Comparison of ENCODE assay signal across 18 mouse cellular contexts in genomic region chr16:44528955-44529354, GRCm38 (mm10). TPM values are rescaled to one million over a fixed set of nuclear protein-coding genes. Genes with fewer than 3 reads are reported as not detected.
DNase-seq lines count a peak whose midpoint lies in the region; ATAC-seq and TF ChIP-seq lines count a peak whose summit lies in the region.
"Had no signal": no experiment of that assay in that cellular context is flagged by ENCODE, and none has a peak within 500 bp of the region (broad histone marks: within the 10 kb centered on the region; RNA-seq: fewer than 3 reads in every experiment).

No protein-coding gene starts in this region.

- H3K9me3 ChIP-seq in neural tube, embryonic 13.5 days, result no peaks in the 10 kb centered on the region
- no peaks in the 10 kb centered on the region for H3K9me3 ChIP-seq in forebrain, embryonic 16.5 days (ENCODE audit: control insufficient read depth, low read length)
- H3K9me3 ChIP-seq in hindbrain, embryonic 16.5 days (ENCODE audit: control insufficient read depth, low read length), result no peaks in the 10 kb centered on the region
- no peaks in the 10 kb centered on the region for H3K9me3 ChIP-seq in stomach, postnatal 0 days (ENCODE audit: control insufficient read depth, low read length)
- H3K9me3 ChIP-seq: limb, embryonic 10.5 days had no signal

- no peak overlapping the region for H3K4me3 ChIP-seq in neural tube, embryonic 13.5 days
- H3K4me3 ChIP-seq in forebrain, embryonic 16.5 days (replicated peaks; ENCODE audit: low read length), result no peak overlapping the region
- no peak overlapping the region for H3K4me3 ChIP-seq in hindbrain, embryonic 16.5 days (ENCODE audit: low read length)
- no peak overlapping the region for H3K4me3 ChIP-seq in stomach, postnatal 0 days (ENCODE audit: low read depth, low read length)
- H3K4me3 ChIP-seq: heart, adult 2 months; layer of hippocampus, adult 2 months; limb, embryonic 10.5 days had no signal

- H3K27ac ChIP-seq in neural tube, embryonic 13.5 days (replicated peaks), result peak overlapping the region; percentile 91
- H3K27ac ChIP-seq in forebrain, embryonic 16.5 days (ENCODE audit: low read length), result peak overlapping the region; percentile 91
- H3K27ac ChIP-seq in hindbrain, embryonic 16.5 days (ENCODE audit: low read depth, low read length), result peak overlapping the region; percentile 79
- no peak overlapping the region for H3K27ac ChIP-seq in stomach, postnatal 0 days (replicated peaks)
- H3K27ac ChIP-seq: heart, adult 2 months; layer of hippocampus, adult 2 months; limb, embryonic 10.5 days; macrophage had no signal

- 83% methylated on average over 7 of the region's 7 CpGs for WGBS in neural tube, embryonic 13.5 days
- 87% methylated on average over 7 of the region's 7 CpGs for WGBS in forebrain, embryonic 16.5 days
- 83% methylated on average over 7 of the region's 7 CpGs for WGBS in hindbrain, embryonic 16.5 days
- 88% methylated on average over 7 of the region's 7 CpGs for WGBS in stomach, postnatal 0 days

- TF ChIP-seq EP300 in stomach, postnatal 0 days (optimal IDR thresholded peaks at IDR 0.05), result no peak

- H3K36me3 ChIP-seq in neural tube, embryonic 13.5 days, result no peaks in the 10 kb centered on the region
- H3K36me3 ChIP-seq in forebrain, embryonic 16.5 days (ENCODE audit: control insufficient read depth, insufficient read depth), result no peaks in the 10 kb centered on the region
- no peaks in the 10 kb centered on the region for H3K36me3 ChIP-seq in hindbrain, embryonic 16.5 days (ENCODE audit: control insufficient read depth, insufficient read depth, low read length)
- no peaks in the 10 kb centered on the region for H3K36me3 ChIP-seq in stomach, postnatal 0 days (ENCODE audit: control insufficient read depth, insufficient read depth, low read length)

- peaks cover 82% of the 10 kb centered on the region for H3K4me1 ChIP-seq in neural tube, embryonic 13.5 days (replicated peaks)
- peaks cover 79% of the 10 kb centered on the region for H3K4me1 ChIP-seq in forebrain, embryonic 16.5 days (replicated peaks; ENCODE audit: control insufficient read depth, insufficient read depth, low read length)
- H3K4me1 ChIP-seq in hindbrain, embryonic 16.5 days (ENCODE audit: control insufficient read depth, insufficient read depth, low read depth, low read length), result peaks cover 46% of the 10 kb centered on the region
- peaks cover 2% of the 10 kb centered on the region; the same call in 1 of the 2 replicates for H3K4me1 ChIP-seq in stomach, postnatal 0 days (replicated peaks; ENCODE audit: control insufficient read depth, insufficient read depth)

- H3K27me3 ChIP-seq in neural tube, embryonic 13.5 days, result no peaks in the 10 kb centered on the region
- H3K27me3 ChIP-seq in forebrain, embryonic 16.5 days (replicated peaks; ENCODE audit: control insufficient read depth, insufficient read depth, low read length), result no peaks in the 10 kb centered on the region
- no peaks in the 10 kb centered on the region for H3K27me3 ChIP-seq in hindbrain, embryonic 16.5 days (replicated peaks; ENCODE audit: control insufficient read depth, insufficient read depth, low read length)
- H3K27me3 ChIP-seq in stomach, postnatal 0 days (ENCODE audit: control insufficient read depth, insufficient read depth, low read length), result no peaks in the 10 kb centered on the region

- no peak overlapping the region for H3K9ac ChIP-seq in neural tube, embryonic 13.5 days
- no peak overlapping the region for H3K9ac ChIP-seq in forebrain, embryonic 16.5 days (replicated peaks; ENCODE audit: low read depth, low read length)
- H3K9ac ChIP-seq in hindbrain, embryonic 16.5 days (ENCODE audit: low read depth, low read length), result no peak overlapping the region
- no peak overlapping the region for H3K9ac ChIP-seq in stomach, postnatal 0 days (ENCODE audit: low read length)
- H3K9ac ChIP-seq: lung, embryonic 14.5 days had no signal

- no peak for DNase-seq in neural tube, embryonic 10.5 days (ENCODE audit: extremely low spot score, low spot score)
- no peak for DNase-seq in stomach, postnatal 0 days (ENCODE audit: low spot score)
- no peak for DNase-seq in kidney, postnatal 36 days
- no peak for DNase-seq in left cerebral cortex, adult 8-10 months (ENCODE audit: low spot score in 2 of 2)
- DNase-seq in kidney, adult 9 months, result no peak
- DNase-seq: adrenal gland, postnatal 36 days; B cell, adult 2 months; cerebellum, postnatal 10 days; heart, adult 2 months; lung, embryonic 14.5 days had no signal

- TF ChIP-seq CTCF in stomach, postnatal 0 days (IDR thresholded peaks at IDR 0.05; ENCODE audit: low read depth), result no peak

- H3K4me2 ChIP-seq in neural tube, embryonic 13.5 days, result no peak overlapping the region
- H3K4me2 ChIP-seq in forebrain, embryonic 16.5 days (ENCODE audit: low read length), result no peak overlapping the region
- H3K4me2 ChIP-seq in hindbrain, embryonic 16.5 days (ENCODE audit: low read length), result no peak overlapping the region
- no peak overlapping the region for H3K4me2 ChIP-seq in stomach, postnatal 0 days (replicated peaks; ENCODE audit: low read depth)
- H3K4me2 ChIP-seq: liver, embryonic 11.5 days; lung, embryonic 14.5 days had no signal

- no peak for ATAC-seq in neural tube, embryonic 13.5 days (ENCODE audit: low read depth)
- no peak for ATAC-seq in forebrain, embryonic 16.5 days
- no peak for ATAC-seq in hindbrain, embryonic 16.5 days
- peak; percentile 66; the same call in 1 of the 2 replicates for ATAC-seq in stomach, postnatal 0 days (ENCODE audit: low FRiP score, low TSS enrichment)
- ATAC-seq: activated CD4-positive, CD25-positive, alpha-beta regulatory T cell, adult 4 months had no signal

RNA-seq across cellular contexts. Expression of gene Boc, which starts 29.7 kb away (rescaled TPM):
- polyA plus RNA-seq in neural tube, embryonic 13.5 days (2015; fragmentation: Nextera tagmentation; extraction: Ambion mirVana), result 11.5 and 14.4 TPM in 2 replicates
- polyA plus RNA-seq in forebrain, embryonic 16.5 days (2015; fragmentation: Nextera tagmentation; extraction: Ambion mirVana), result 15.2 and 17.6 TPM in 2 replicates
- 12.1 and 16.4 TPM in 2 replicates for polyA plus RNA-seq in hindbrain, embryonic 16.5 days (2015; fragmentation: Nextera tagmentation; extraction: Ambion mirVana)
- 5.9 and 6.1 TPM in 2 replicates for polyA plus RNA-seq in stomach, postnatal 0 days (2015; fragmentation: Nextera tagmentation; extraction: Ambion mirVana)
- 10 to 100 TPM; 13.9 to 16.8 (median 15.3) TPM for total RNA-seq in left cerebral cortex, adult 8-10 months (2022)
